Mouse (Mus musculus) lung, postnatal 36 days (tissue): Measurements from ENCODE around the gene Gtf2f2.

Experiments used
- DNase-seq: peaks from one replicate; pipeline ENCODE4 v3.0.0; 2022; ENCODE audit warnings: mixed read lengths

Gene Gtf2f2

GRCm38 (mm10) chr14:75858181-75858580, 152.5 kb downstream of the Gtf2f2 start:
- no peak for DNase-seq

DNA sequence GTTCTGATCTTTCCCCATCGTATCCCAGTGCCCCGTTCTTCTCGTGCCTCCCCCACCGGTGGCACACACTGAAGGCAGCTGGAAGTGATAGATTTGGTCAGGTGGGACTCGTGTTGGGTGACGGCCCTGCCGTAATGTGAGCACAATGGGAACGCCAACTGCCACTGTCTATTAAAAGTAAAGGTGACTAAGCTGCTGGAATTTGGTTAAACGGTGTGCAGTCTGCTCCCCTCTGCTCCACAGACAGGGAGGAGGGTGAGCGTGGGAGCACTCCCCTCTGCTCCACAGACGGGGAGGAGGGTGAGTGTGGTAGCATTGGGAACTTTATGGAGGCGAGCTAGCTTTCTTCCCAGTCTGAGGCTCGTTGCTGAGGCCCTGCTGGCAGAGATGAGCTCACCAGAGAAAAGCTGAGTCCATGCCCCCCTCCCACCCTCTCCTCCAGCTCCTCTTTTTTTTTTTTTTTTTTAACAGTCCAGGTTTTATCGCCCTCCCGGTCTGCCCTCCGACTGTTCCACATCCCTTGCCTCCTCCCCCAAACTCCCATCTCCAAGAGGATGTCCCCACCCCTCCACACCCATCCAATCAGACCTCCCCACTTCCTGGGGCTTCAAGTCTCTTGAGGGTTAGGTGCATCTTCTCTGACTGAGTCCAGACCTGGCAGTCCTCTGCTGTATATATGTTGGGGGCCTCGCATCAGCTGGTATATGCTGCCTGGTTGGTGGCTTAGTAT, 155.2 kb downstream of the Gtf2f2 start:
- DNase-seq: no peak

DNA sequence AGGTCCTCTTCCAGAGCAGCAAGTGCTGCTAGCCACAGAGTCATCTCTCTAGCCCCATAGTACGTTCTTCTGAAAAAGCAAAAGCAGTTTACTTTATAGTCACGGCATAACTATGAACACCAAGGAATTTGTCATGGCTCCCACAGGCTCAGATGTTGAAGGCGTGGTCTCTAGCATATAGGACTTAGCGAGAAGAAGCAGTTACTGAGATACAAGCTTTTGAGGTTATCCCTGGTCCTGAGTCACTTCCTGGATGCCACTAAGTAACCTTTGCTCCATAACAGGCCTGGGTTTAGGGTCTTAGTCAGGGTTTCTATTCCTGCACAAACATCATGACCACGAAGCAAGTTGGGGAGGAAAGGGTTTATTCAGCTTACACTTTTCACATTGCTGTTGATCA, 158.6 kb downstream of the Gtf2f2 start:
- no peak for DNase-seq

- DNase-seq: no peak
These were observed 159.8 kb downstream of the Gtf2f2 start for GRCm38 (mm10) chr14:75850819-75851218.

DNA sequence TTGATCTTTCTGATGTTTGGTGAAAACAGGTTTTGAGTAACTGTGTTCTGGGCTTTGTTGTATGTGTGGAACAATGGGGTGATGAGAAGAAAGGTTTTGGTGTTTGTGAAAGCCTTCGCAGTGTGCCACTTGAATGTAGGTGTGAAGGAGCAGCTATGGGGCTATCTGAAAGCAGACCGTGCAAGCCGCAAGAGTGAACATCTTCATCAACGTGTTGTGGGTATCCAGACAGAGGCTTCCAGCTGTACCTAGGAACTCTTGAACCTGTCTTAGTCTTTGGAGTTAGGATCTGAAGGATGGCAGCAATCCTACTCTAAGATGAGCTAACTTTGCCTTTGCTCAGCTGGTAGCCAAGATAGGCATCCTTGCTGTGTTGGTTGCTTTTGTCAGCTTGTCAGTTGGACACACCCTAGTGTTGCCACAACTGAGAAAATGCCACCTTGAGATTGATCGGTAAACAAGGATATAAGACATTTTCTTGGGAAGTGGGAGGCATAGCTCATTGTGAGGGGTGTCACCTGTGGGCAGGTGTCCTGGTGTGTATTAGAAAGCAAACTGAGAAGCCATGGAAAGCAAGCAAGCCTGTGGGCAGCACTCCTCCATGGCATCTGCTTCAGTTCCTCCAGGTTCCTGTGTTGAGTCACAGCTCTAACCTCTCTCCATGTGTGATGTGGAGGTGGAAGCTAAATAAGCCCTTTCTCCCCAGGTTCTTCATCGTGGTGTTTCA, 160.7 kb downstream of the Gtf2f2 start:
- no peak for DNase-seq

DNA sequence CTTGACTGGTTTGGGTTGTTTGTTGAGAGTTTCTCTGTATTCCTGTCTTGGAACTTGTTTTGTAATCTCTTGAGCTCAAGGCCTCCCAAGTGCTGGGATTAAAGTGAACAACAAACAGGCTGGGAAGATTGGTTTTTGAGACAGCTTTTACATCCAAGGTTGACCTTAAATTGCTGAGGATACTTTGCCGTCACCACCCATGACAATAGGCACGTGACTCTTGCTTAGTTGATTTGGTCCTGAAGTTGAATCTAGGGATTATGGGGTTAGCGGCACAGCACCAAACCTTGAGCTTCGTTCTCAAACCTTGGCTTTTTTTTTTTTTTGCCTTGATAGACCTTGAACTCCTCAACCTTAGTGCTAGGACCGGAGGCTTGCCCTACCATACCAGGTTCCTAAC, 161.4 kb downstream of the Gtf2f2 start:
- DNase-seq: no peak

- no peak for DNase-seq
These were observed 162.2 kb downstream of the Gtf2f2 start for GRCm38 (mm10) chr14:75848482-75848881.

DNA sequence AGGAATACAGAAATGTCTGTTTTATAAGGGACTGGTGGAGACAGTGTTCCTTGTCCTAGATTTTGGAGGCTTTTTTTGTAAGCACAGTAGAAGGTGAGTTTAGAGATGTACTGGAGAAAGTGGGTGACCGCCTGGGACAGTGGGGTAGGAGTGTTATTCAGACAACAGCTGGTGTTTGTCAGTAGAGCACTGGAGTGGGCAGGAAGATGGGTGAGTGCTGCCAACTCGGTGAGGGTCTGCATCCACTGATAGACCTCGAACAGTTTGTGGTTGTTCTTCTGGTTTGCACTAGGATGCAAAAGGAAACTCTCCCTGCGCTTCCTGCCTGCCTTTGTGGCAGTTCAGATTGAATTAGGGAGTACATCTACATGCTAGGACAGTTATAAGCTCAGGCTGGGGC, 163.0 kb downstream of the Gtf2f2 start:
- no peak for DNase-seq
